Mouse (Mus musculus): ENCODE data around the gene Gm49510.

- TF ChIP-seq CTCF (IDR thresholded peaks at IDR 0.05; ENCODE audit: insufficient read depth, low read depth, low read length) = no peak
- TF ChIP-seq POLR2A (IDR thresholded peaks at IDR 0.05; ENCODE audit: insufficient read depth, low read depth, low read length) = no peak
Observed at GRCm38 (mm10) chr15:78908982-78909381, 9.5 kb downstream of the Gm49510 start.
